ENCODE assay signal across 9 mouse cellular contexts in the genomic region with DNA sequence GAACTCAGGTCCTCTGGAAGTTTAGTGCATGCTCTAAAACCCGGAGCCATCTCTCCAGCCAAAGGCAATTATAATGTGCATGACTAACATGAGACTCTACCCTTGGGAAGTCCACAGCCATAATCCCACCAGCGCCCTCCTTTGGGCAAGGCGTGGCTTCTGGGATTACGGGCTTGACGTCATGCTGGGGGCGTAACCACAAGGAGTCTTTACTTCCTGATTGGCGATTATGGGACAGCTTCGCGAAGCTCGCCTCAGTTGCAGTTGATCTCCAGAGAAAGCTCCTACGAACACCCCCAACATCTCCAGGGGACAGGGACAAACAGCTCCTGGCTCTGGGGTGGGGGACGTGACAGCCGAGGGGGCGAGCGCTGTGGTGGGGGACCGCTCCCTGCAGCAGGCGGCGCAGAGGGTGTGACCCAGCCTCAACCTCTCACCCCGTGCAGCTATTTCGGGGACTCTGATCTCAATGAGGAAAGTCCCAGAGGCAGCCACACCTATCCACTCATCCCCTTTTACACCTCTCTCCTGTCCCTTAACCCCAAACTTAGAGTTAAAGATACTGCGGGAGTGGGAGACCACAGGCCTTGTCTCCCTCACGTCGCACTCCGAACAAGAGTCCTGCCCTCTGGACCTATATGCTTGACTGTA. TPM values are rescaled to one million over a fixed set of nuclear protein-coding genes. Genes with fewer than 3 reads are reported as not detected.
A peak's percentile ranks its signal among the peaks of the same experiment; 100 is the strongest.
DNase-seq lines count a peak whose midpoint lies in the region; ATAC-seq lines count a peak whose summit lies in the region.
"Had no signal": no experiment of that assay in that cellular context is flagged by ENCODE, and none has a peak within 500 bp of the region (broad histone marks: within the 10 kb centered on the region; RNA-seq: fewer than 3 reads in every experiment).

No protein-coding gene starts in this region.

- H3K4me3 ChIP-seq in midbrain, embryonic 11.5 days (ENCODE audit: low read depth, low read length): 0 out of 2 replicates have a peak overlapping the region, but pooled peaks have one; percentile 4
- no peak overlapping the region for H3K4me3 ChIP-seq in midbrain, embryonic 16.5 days (ENCODE audit: low read depth, low read length)
- H3K4me3 ChIP-seq in forebrain, embryonic 12.5 days (replicated peaks): peak overlapping the region; percentile 25
- peak overlapping the region; percentile 24 for H3K4me3 ChIP-seq in liver, embryonic 13.5 days (replicated peaks)

- 18% methylated on average over 24 of the region's 24 CpGs for WGBS in midbrain, embryonic 11.5 days
- 19% methylated on average over 24 of the region's 24 CpGs for WGBS in midbrain, embryonic 16.5 days
- WGBS in forebrain, embryonic 12.5 days: 20% methylated on average over 24 of the region's 24 CpGs
- WGBS in liver, embryonic 13.5 days (ENCODE audit: insufficient replicate concordance): 34% methylated on average over 24 of the region's 24 CpGs

- DNase-seq in midbrain, embryonic 11.5 days (ENCODE audit: low spot score, missing footprints): peak; percentile 94
- peak; percentile 20 for DNase-seq in liver, embryonic 13.5 days
- no peak for DNase-seq in spleen, adult 18-20 months
- no peak for DNase-seq in adrenal gland, adult (ENCODE audit: inconsistent age in 2 of 2, low spot score in 1 of 2)
- DNase-seq: adrenal gland, postnatal 14 days; right cerebral cortex, postnatal 4 days had no signal

- peak overlapping the region; percentile 38 for H3K4me2 ChIP-seq in midbrain, embryonic 11.5 days
- H3K4me2 ChIP-seq in midbrain, embryonic 16.5 days (ENCODE audit: low read length): no peak overlapping the region
- peak overlapping the region; percentile 47 for H3K4me2 ChIP-seq in forebrain, embryonic 12.5 days
- H3K4me2 ChIP-seq in liver, embryonic 13.5 days: peak overlapping the region; percentile 51

- H3K9ac ChIP-seq in midbrain, embryonic 11.5 days (ENCODE audit: low read length): peak overlapping the region; percentile 36
- no peak overlapping the region for H3K9ac ChIP-seq in midbrain, embryonic 16.5 days (ENCODE audit: low read depth, low read length)
- 0 out of 2 replicates have a peak overlapping the region, but pooled peaks have one; percentile 21 for H3K9ac ChIP-seq in forebrain, embryonic 12.5 days
- H3K9ac ChIP-seq in liver, embryonic 13.5 days: no peak overlapping the region

- no peak for ATAC-seq in midbrain, embryonic 11.5 days (ENCODE audit: low FRiP score)
- ATAC-seq in midbrain, embryonic 16.5 days: no peak
- ATAC-seq in forebrain, embryonic 12.5 days (ENCODE audit: low FRiP score): no peak
- no peak for ATAC-seq in liver, embryonic 13.5 days (ENCODE audit: low read depth)
- ATAC-seq in granulocyte monocyte progenitor cell, adult 5-6 weeks (replicated peaks; ENCODE audit: poor library complexity, severe bottlenecking): no peak

- H3K36me3 ChIP-seq in midbrain, embryonic 11.5 days (ENCODE audit: control insufficient read depth, insufficient read depth, low read length): no peaks in the 10 kb centered on the region
- H3K36me3 ChIP-seq in midbrain, embryonic 16.5 days (ENCODE audit: control insufficient read depth, insufficient read depth, low read length): no peaks in the 10 kb centered on the region
- no peaks in the 10 kb centered on the region for H3K36me3 ChIP-seq in forebrain, embryonic 12.5 days (replicated peaks)
- no peaks in the 10 kb centered on the region for H3K36me3 ChIP-seq in liver, embryonic 13.5 days

- no peaks in the 10 kb centered on the region for H3K9me3 ChIP-seq in midbrain, embryonic 11.5 days (ENCODE audit: control insufficient read depth, low read length)
- H3K9me3 ChIP-seq in midbrain, embryonic 16.5 days (replicated peaks; ENCODE audit: control insufficient read depth, low read length, poor library complexity, severe bottlenecking): no peaks in the 10 kb centered on the region
- H3K9me3 ChIP-seq in forebrain, embryonic 12.5 days: no peaks in the 10 kb centered on the region
- no peaks in the 10 kb centered on the region for H3K9me3 ChIP-seq in liver, embryonic 13.5 days (replicated peaks)

- H3K27me3 ChIP-seq in midbrain, embryonic 11.5 days (ENCODE audit: control insufficient read depth, insufficient read depth, low read length): no peaks in the 10 kb centered on the region
- no peaks in the 10 kb centered on the region for H3K27me3 ChIP-seq in midbrain, embryonic 16.5 days (ENCODE audit: control insufficient read depth, insufficient read depth, low read depth, low read length)
- peaks cover 9% of the 10 kb centered on the region; the same call in 1 of the 2 replicates for H3K27me3 ChIP-seq in forebrain, embryonic 12.5 days
- H3K27me3 ChIP-seq in liver, embryonic 13.5 days: no peaks in the 10 kb centered on the region

- peaks cover 15% of the 10 kb centered on the region for H3K4me1 ChIP-seq in midbrain, embryonic 11.5 days (ENCODE audit: control insufficient read depth, insufficient read depth, low read length)
- peaks cover 11% of the 10 kb centered on the region for H3K4me1 ChIP-seq in midbrain, embryonic 16.5 days (ENCODE audit: control insufficient read depth, insufficient read depth, low read length)
- peaks cover 24% of the 10 kb centered on the region for H3K4me1 ChIP-seq in forebrain, embryonic 12.5 days
- H3K4me1 ChIP-seq in liver, embryonic 13.5 days (replicated peaks): peaks cover 31% of the 10 kb centered on the region

- H3K27ac ChIP-seq in midbrain, embryonic 11.5 days (ENCODE audit: low read depth, low read length): no peak overlapping the region
- no peak overlapping the region for H3K27ac ChIP-seq in midbrain, embryonic 16.5 days (ENCODE audit: low read length)
- H3K27ac ChIP-seq in forebrain, embryonic 12.5 days: no peak overlapping the region
- H3K27ac ChIP-seq in liver, embryonic 13.5 days: no peak overlapping the region

RNA-seq across cellular contexts. Expression of a gene that starts 23.9 kb away (rescaled TPM):
- polyA plus RNA-seq in midbrain, embryonic 11.5 days (2014; fragmentation: Nextera tagmentation; extraction: Ambion mirVana): not detected in 2 replicates
- polyA plus RNA-seq in midbrain, embryonic 16.5 days (2015; fragmentation: Nextera tagmentation; extraction: Ambion mirVana): 0.05 TPM in 1 of 2 replicates, not detected in the other
- 0.12 and 0.20 TPM in 2 replicates for polyA plus RNA-seq in forebrain, embryonic 12.5 days (2016; fragmentation: Nextera tagmentation; extraction: Ambion mirVana)
- 0.47 and 0.65 TPM in 2 replicates for polyA plus RNA-seq in liver, embryonic 13.5 days (2015; fragmentation: Nextera tagmentation; extraction: Ambion mirVana)
- total RNA-seq in granulocyte monocyte progenitor cell, adult 5-6 weeks (2014; fragmentation: Nextera tagmentation): not detected in 2 replicates
- 0.99 and 2.4 TPM in 2 replicates for total RNA-seq in granulocyte monocyte progenitor cell, adult 5-6 weeks (2017)

RNA-seq across cellular contexts. Expression of a gene that starts 27.6 kb away (rescaled TPM):
- polyA plus RNA-seq in midbrain, embryonic 11.5 days (2014; fragmentation: Nextera tagmentation; extraction: Ambion mirVana): 30.1 and 31.7 TPM in 2 replicates
- 41.8 and 42.7 TPM in 2 replicates for polyA plus RNA-seq in midbrain, embryonic 16.5 days (2015; fragmentation: Nextera tagmentation; extraction: Ambion mirVana)
- 30.3 and 31.3 TPM in 2 replicates for polyA plus RNA-seq in forebrain, embryonic 12.5 days (2016; fragmentation: Nextera tagmentation; extraction: Ambion mirVana)
- 25.1 and 25.9 TPM in 2 replicates for polyA plus RNA-seq in liver, embryonic 13.5 days (2015; fragmentation: Nextera tagmentation; extraction: Ambion mirVana)
- 15.1 and 25.0 TPM in 2 replicates for total RNA-seq in granulocyte monocyte progenitor cell, adult 5-6 weeks (2014; fragmentation: Nextera tagmentation)
- total RNA-seq in granulocyte monocyte progenitor cell, adult 5-6 weeks (2017): 17.5 and 17.6 TPM in 2 replicates

Comparison
In these comparisons a context has a peak if more than half of its experiments do, and no peak if none do; other contexts are left out.
1. H3K9ac ChIP-seq: peak in midbrain, embryonic 11.5 days (single experiment) and forebrain, embryonic 12.5 days (single experiment); none in midbrain, embryonic 16.5 days (single experiment) and liver, embryonic 13.5 days (single experiment).
2. DNase-seq: peak in midbrain, embryonic 11.5 days (single experiment) and liver, embryonic 13.5 days (single experiment); none in spleen, adult 18-20 months (0 of 2) and adrenal gland, adult (0 of 2).